Mouse (Mus musculus) bone marrow macrophage, adult 2 months (primary cell): ENCODE results near the gene Pde8a.

Experiments used
- CTCF ChIP-seq: IDR thresholded peaks from 2 replicates; pipeline ENCODE4 v1.5.1; 2012; ENCODE audit warnings: low read depth, mild to moderate bottlenecking, low read length, moderate library complexity
- POLR2A ChIP-seq: IDR thresholded peaks from 2 replicates; pipeline ENCODE4 v1.6.1; 2012; ENCODE audit warnings: mild to moderate bottlenecking, low read depth, low read length, borderline replicate concordance

- TF ChIP-seq CTCF, result no peak
- no peak for TF ChIP-seq POLR2A
These were observed 67.8 kb downstream of the Pde8a start for GRCm38 (mm10) chr7:81281240-81281639.
